Mouse (Mus musculus) heart, adult 2 months (tissue): ENCODE data around the gene Cers2.

Experiments used
- CTCF ChIP-seq: fragments of 200-600 bp; IDR thresholded peaks from 2 replicates; pipeline ENCODE4 v1.8.1; 2022; ENCODE audit warnings: antibody characterized with exemption, mild to moderate bottlenecking, moderate library complexity
- EP300 ChIP-seq: fragments of 200-500 bp; IDR thresholded peaks from 2 replicates; pipeline ENCODE4 v1.6.1; 2011; ENCODE audit warnings: low read depth, low read length, control low read depth; ENCODE audit not compliant: insufficient read depth
- POLR2A ChIP-seq: fragments of 200-500 bp; IDR thresholded peaks from 2 replicates; pipeline ENCODE4 v1.6.1; 2011; ENCODE audit warnings: mild to moderate bottlenecking, low read depth, low read length, control low read depth; ENCODE audit not compliant: insufficient read depth

DNA sequence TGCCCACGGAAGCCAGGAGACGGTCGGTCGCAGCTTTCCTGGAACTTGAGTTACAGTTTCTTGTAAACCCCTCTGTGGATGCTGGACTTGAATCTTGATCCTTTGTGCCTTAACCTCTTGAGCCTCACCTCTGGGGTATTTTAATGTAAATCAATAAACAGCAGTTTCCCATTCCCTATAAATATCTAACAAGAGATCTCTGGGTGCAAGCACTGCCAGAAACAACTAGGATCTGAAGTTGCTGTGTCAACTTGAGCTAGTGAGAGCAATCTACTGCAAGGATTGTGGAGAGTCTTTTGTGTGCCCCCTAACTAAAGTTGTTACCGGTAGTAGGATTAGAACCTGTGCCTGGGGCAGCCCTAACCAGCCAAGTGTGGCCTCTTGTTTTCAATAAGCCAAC lies 29.2 kb upstream of the Cers2 start:
- TF ChIP-seq POLR2A (no peak), CTCF (no peak), EP300 (no peak)
